Mouse (Mus musculus) B cell, adult (primary cell): ENCODE measurements around the gene Gbp7. TPM values are rescaled to one million over a fixed set of nuclear protein-coding genes. Genes with fewer than 3 reads are reported as not detected.

Experiments used
- total RNA-seq: library from RNA; stranded (reverse); gene quantifications from 4 replicates; pipeline ENCODE4 v1.2.4, GENCODE M21; 2023; ENCODE audit not compliant: inconsistent age

The Gbp7 gene
- 15.7 to 17.1 TPM (median 16.1 TPM) in 4 replicates for total RNA-seq

DNA sequence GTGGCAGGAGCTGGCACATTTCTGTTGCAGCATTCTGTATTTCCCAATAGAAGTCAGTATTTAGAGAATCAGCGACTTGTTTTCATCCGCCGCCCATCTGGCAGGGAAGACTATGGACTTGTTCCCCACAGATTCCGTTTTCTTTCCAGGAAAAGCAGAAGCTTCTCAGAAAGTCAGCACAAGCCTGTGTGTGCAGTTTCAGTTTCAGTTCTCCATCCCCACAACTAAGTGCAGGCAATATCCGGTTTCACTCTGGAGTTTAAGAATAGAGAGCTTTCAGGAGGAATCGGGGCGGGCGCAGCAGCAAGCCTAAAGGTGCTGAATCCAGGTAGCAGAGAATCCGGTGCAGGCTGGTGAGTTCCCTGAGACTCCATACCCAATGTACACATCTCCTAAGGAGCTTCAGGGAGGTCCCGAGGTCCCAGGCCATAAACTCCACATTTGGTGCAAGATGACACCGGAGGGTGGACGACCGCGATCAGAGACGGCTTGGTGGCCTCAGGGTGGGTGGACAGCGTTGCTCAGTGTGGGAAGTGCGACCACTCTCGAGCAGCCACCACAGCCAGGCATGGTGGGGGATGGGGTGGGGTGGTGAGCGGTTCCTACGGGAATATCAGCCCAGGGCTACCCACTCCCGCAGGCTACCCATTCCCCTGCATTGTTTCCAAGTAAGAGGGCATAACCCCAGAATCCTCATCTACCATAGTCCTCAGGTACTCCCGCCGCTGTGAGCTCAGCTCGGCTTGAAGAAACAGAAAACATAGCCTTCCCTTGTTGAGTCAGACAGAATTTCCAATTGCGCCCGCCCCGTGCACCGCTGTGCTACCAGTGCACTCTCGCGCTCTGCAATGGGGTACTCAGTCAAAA lies at the start of gene Gbp7:
TSS of gene Gbp7 (plus strand) at position 256 of the 867 bp plus-strand sequence.

GRCm38 (mm10) chr3:142493536-142494061 lies 36.5 kb upstream of the Gbp7 start, which contains the start of gene Gbp5:
Gbp5 (plus strand) TSS chr3:142493978.

GRCm38 (mm10) chr3:142559632-142560228 lies 29.6 kb downstream of the Gbp7 start, which contains the start of gene Gbp3:
Gbp3 (plus strand) TSS chr3:142560026.

GRCm38 (mm10) chr3:142594547-142594946 lies 64.4 kb downstream of the Gbp7 start, which contains the start of gene Gbp2b:
Gbp2b (plus strand) TSS chr3:142594847.

Other genes starting within 250 kb of the Gbp7 start
- 35.8 to 41.1 TPM (median 38.5 TPM) in 4 replicates for gene Pdlim5, start 134.6 kb upstream of the Gbp7 start, total RNA-seq
- 27.5 to 31.3 TPM (median 28.7 TPM) in 4 replicates for gene Gbp5, start 36.4 kb upstream of the Gbp7 start, total RNA-seq
- 48.2 to 57.4 TPM (median 50.4 TPM) in 4 replicates for gene Gbp3, start 29.7 kb downstream of the Gbp7 start, total RNA-seq
- gene Gbp2b, start 64.5 kb downstream of the Gbp7 start, total RNA-seq, result not detected in 4 replicates
- 8.7 to 10.5 TPM (median 10.1 TPM) in 4 replicates for gene Gbp2, start 90.3 kb downstream of the Gbp7 start, total RNA-seq
- 3.8 to 5.7 TPM (median 4.6 TPM) in 4 replicates for gene Kyat3, start 170.7 kb downstream of the Gbp7 start, total RNA-seq
- gene Gtf2b, start 234.7 kb downstream of the Gbp7 start, total RNA-seq, result 92.1 to 113 TPM (median 102 TPM) in 4 replicates